Mouse (Mus musculus) hindbrain, embryonic 15.5 days (tissue): ENCODE measurements around the gene Sept4. TPM values are rescaled to one million over a fixed set of nuclear protein-coding genes. Genes with fewer than 3 reads are reported as not detected.

Source experiments
- ATAC-seq: fragments of 200-750 bp; cut with Nextera tagmentation; 2 replicates; pipeline ENCODE4 v1.8.0; 2017; ENCODE audit warnings: low read depth, moderate number of reproducible peaks, moderate TSS enrichment; ENCODE audit not compliant: low FRiP score
- H3K27ac ChIP-seq: fragments of 300-500 bp; sonication (generic); replicated peaks from 2 replicates; pipeline ENCODE4 v1.5.1; 2015; ENCODE audit warnings: mild to moderate bottlenecking, inconsistent platforms
- H3K27me3 ChIP-seq: fragments of 300-500 bp; sonication (generic); 2 replicates; pipeline ENCODE4 v1.6.1; 2015; ENCODE audit warnings: control low read depth, inconsistent platforms
- H3K36me3 ChIP-seq: fragments of 300-500 bp; sonication (generic); 2 replicates; pipeline ENCODE4 v1.6.1; 2015; ENCODE audit warnings: control low read depth, inconsistent platforms
- H3K4me1 ChIP-seq: fragments of 300-500 bp; sonication (generic); replicated peaks from 2 replicates; pipeline ENCODE4 v1.6.1; 2015; ENCODE audit warnings: control low read depth, inconsistent platforms
- H3K4me2 ChIP-seq: fragments of 300-500 bp; sonication (generic); 2 replicates; pipeline ENCODE4 v1.6.1; 2015; ENCODE audit warnings: moderate library complexity, mild to moderate bottlenecking, inconsistent platforms
- H3K4me3 ChIP-seq: fragments of 300-500 bp; sonication (generic); 2 replicates; pipeline ENCODE4 v1.5.1; 2015; ENCODE audit warnings: mild to moderate bottlenecking, inconsistent platforms
- H3K9ac ChIP-seq: fragments of 300-500 bp; sonication (generic); 2 replicates; pipeline ENCODE4 v1.6.1; 2015; ENCODE audit warnings: inconsistent platforms
- H3K9me3 ChIP-seq: fragments of 300-500 bp; sonication (generic); 2 replicates; pipeline ENCODE4 v1.6.1; 2016; ENCODE audit warnings: control low read depth, inconsistent platforms
- WGBS: fragments of 180-500 bp; shearing (Covaris S2); methylation state at CpG from one replicate; pipeline ENCODE4 v1.1.7; 2015; 5-methylcytosine and 5-hydroxymethylcytosine counted together
- polyA plus RNA-seq: library from polyadenylated mRNA; unstranded; fragments of >200 nt; fragmentation: Nextera tagmentation; extraction: Ambion mirVana; gene quantifications from 2 replicates; pipeline ENCODE4 v1.2.1, GENCODE M21; 2015

Sept4 gene
- polyA plus RNA-seq: 30.9 and 32.2 TPM in 2 replicates

- Histone ChIP-seq H3K36me3 (no peaks in the 10 kb centered on the region), H3K27ac (no peak within 1 kb of the TSS), H3K9me3 (no peaks in the 10 kb centered on the region), H3K9ac (no peak within 1 kb of the TSS), H3K4me1 (no peaks in the 10 kb centered on the region), H3K4me3 (no peak within 1 kb of the TSS), H3K27me3 (no peaks in the 10 kb centered on the region), H3K4me2 (no peak within 1 kb of the TSS)
- no peak for ATAC-seq
- WGBS: 84% methylated on average over 7 of the region's 7 CpGs
Measured at GRCm38 (mm10) chr11:87568255-87568953, at the start of gene Sept4. TSS of gene Sept4 (plus strand) at chr11:87568903.

GRCm38 (mm10) chr11:87519260-87519659, 49.4 kb upstream of the Sept4 start:
- Histone ChIP-seq H3K9me3 (no peaks in the 10 kb centered on the region), H3K27me3 (no peaks in the 10 kb centered on the region), H3K4me1 (no peaks in the 10 kb centered on the region), H3K9ac (no peak overlapping the region), H3K36me3 (no peaks in the 10 kb centered on the region), H3K4me2 (no peak overlapping the region), H3K4me3 (no peak overlapping the region), H3K27ac (no peak overlapping the region)
- 14% methylated on average over 2 of the region's 2 CpGs for WGBS
- no peak for ATAC-seq

GRCm38 (mm10) chr11:87523466-87523865, 45.2 kb upstream of the Sept4 start:
- Histone ChIP-seq H3K27me3 (no peaks in the 10 kb centered on the region), H3K4me3 (no peak overlapping the region), H3K4me2 (no peak overlapping the region), H3K9me3 (no peaks in the 10 kb centered on the region), H3K36me3 (no peaks in the 10 kb centered on the region), H3K4me1 (no peaks in the 10 kb centered on the region), H3K9ac (no peak overlapping the region), H3K27ac (no peak overlapping the region)
- ATAC-seq: no peak
- 66% methylated on average over 5 of the region's 5 CpGs for WGBS

GRCm38 (mm10) chr11:87523967-87524366, 44.7 kb upstream of the Sept4 start:
- Histone ChIP-seq H3K27ac (no peak overlapping the region), H3K4me3 (no peak overlapping the region), H3K4me1 (no peaks in the 10 kb centered on the region), H3K27me3 (no peaks in the 10 kb centered on the region), H3K36me3 (no peaks in the 10 kb centered on the region), H3K4me2 (no peak overlapping the region), H3K9me3 (no peaks in the 10 kb centered on the region), H3K9ac (no peak overlapping the region)
- ATAC-seq: no peak

GRCm38 (mm10) chr11:87524780-87525179, 43.9 kb upstream of the Sept4 start:
- no peak overlapping the region for H3K27ac ChIP-seq
- no peaks in the 10 kb centered on the region for H3K4me1 ChIP-seq
- H3K9me3 ChIP-seq: no peaks in the 10 kb centered on the region
- no peak overlapping the region for H3K9ac ChIP-seq
- ATAC-seq: no peak
- no peaks in the 10 kb centered on the region for H3K36me3 ChIP-seq
- H3K4me3 ChIP-seq: no peak overlapping the region
- H3K4me2 ChIP-seq: no peak overlapping the region
- no peaks in the 10 kb centered on the region for H3K27me3 ChIP-seq

GRCm38 (mm10) chr11:87527364-87527763, 41.3 kb upstream of the Sept4 start:
- H3K4me3 ChIP-seq: no peak overlapping the region
- H3K9me3 ChIP-seq: no peaks in the 10 kb centered on the region
- no peaks in the 10 kb centered on the region for H3K27me3 ChIP-seq
- WGBS: 87% methylated on average over 3 of the region's 3 CpGs
- no peak overlapping the region for H3K9ac ChIP-seq
- H3K36me3 ChIP-seq: no peaks in the 10 kb centered on the region
- H3K4me2 ChIP-seq: no peak overlapping the region
- no peaks in the 10 kb centered on the region for H3K4me1 ChIP-seq
- ATAC-seq: no peak
- H3K27ac ChIP-seq: no peak overlapping the region

- Histone ChIP-seq H3K4me3 (no peak overlapping the region), H3K27me3 (no peaks in the 10 kb centered on the region), H3K9ac (no peak overlapping the region), H3K36me3 (no peaks in the 10 kb centered on the region), H3K4me2 (no peak overlapping the region), H3K4me1 (no peaks in the 10 kb centered on the region), H3K27ac (no peak overlapping the region), H3K9me3 (no peaks in the 10 kb centered on the region)
- ATAC-seq: no peak
- WGBS: 58% methylated on average over 4 of the region's 4 CpGs
Measured at GRCm38 (mm10) chr11:87527990-87528389, 40.7 kb upstream of the Sept4 start.

- ATAC-seq: no peak
- Histone ChIP-seq H3K4me2 (no peak overlapping the region), H3K27ac (no peak overlapping the region), H3K9me3 (no peaks in the 10 kb centered on the region), H3K4me3 (no peak overlapping the region), H3K27me3 (no peaks in the 10 kb centered on the region), H3K36me3 (no peaks in the 10 kb centered on the region), H3K4me1 (no peaks in the 10 kb centered on the region), H3K9ac (no peak overlapping the region)
- 56% methylated on average over 6 of the region's 6 CpGs for WGBS
Measured at GRCm38 (mm10) chr11:87531695-87532094, 37.0 kb upstream of the Sept4 start.

GRCm38 (mm10) chr11:87542285-87542684, 26.4 kb upstream of the Sept4 start:
- no peak for ATAC-seq
- no peak overlapping the region for H3K4me2 ChIP-seq
- H3K27ac ChIP-seq: no peak overlapping the region
- H3K36me3 ChIP-seq: no peaks in the 10 kb centered on the region
- no peaks in the 10 kb centered on the region for H3K9me3 ChIP-seq
- H3K4me1 ChIP-seq: no peaks in the 10 kb centered on the region
- WGBS: 41% methylated on average over 8 of the region's 8 CpGs
- no peak overlapping the region for H3K9ac ChIP-seq
- no peak overlapping the region for H3K4me3 ChIP-seq
- no peaks in the 10 kb centered on the region for H3K27me3 ChIP-seq

- H3K4me1 ChIP-seq: no peaks in the 10 kb centered on the region
- ATAC-seq: no peak
- no peaks in the 10 kb centered on the region for H3K36me3 ChIP-seq
- no peak overlapping the region for H3K4me2 ChIP-seq
- WGBS: 40% methylated on average over 3 of the region's 3 CpGs
- H3K27me3 ChIP-seq: no peaks in the 10 kb centered on the region
- H3K4me3 ChIP-seq: no peak overlapping the region
- H3K9me3 ChIP-seq: no peaks in the 10 kb centered on the region
- H3K27ac ChIP-seq: no peak overlapping the region
- no peak overlapping the region for H3K9ac ChIP-seq
Measured at GRCm38 (mm10) chr11:87542906-87543305, 25.8 kb upstream of the Sept4 start.

- Histone ChIP-seq H3K9ac (no peak overlapping the region), H3K4me3 (no peak overlapping the region), H3K4me1 (no peaks in the 10 kb centered on the region), H3K27ac (no peak overlapping the region), H3K27me3 (no peaks in the 10 kb centered on the region), H3K4me2 (no peak overlapping the region), H3K9me3 (no peaks in the 10 kb centered on the region), H3K36me3 (no peaks in the 10 kb centered on the region)
- no peak for ATAC-seq
- 75% methylated on average over 4 of the region's 4 CpGs for WGBS
Measured at GRCm38 (mm10) chr11:87553342-87553741, 15.4 kb upstream of the Sept4 start.

GRCm38 (mm10) chr11:87554386-87554785, 14.3 kb upstream of the Sept4 start:
- no peaks in the 10 kb centered on the region for H3K27me3 ChIP-seq
- H3K27ac ChIP-seq: no peak overlapping the region

GRCm38 (mm10) chr11:87555106-87555703, 13.5 kb upstream of the Sept4 start:
- no peaks in the 10 kb centered on the region for H3K36me3 ChIP-seq
- no peak overlapping the region for H3K4me2 ChIP-seq
- no peak overlapping the region for H3K4me3 ChIP-seq
- no peak overlapping the region for H3K9ac ChIP-seq
- H3K27ac ChIP-seq: no peak overlapping the region
- H3K4me1 ChIP-seq: no peaks in the 10 kb centered on the region
- WGBS: 64% methylated on average over 2 of the region's 2 CpGs
- no peaks in the 10 kb centered on the region for H3K27me3 ChIP-seq
- ATAC-seq: no peak
- no peaks in the 10 kb centered on the region for H3K9me3 ChIP-seq

More at GRCm38 (mm10) chr11:87554386-87554785, 14.3 kb upstream of the Sept4 start:
- Histone ChIP-seq H3K9me3 (no peaks in the 10 kb centered on the region), H3K9ac (no peak overlapping the region), H3K4me2 (no peak overlapping the region), H3K36me3 (no peaks in the 10 kb centered on the region), H3K4me3 (no peak overlapping the region), H3K4me1 (no peaks in the 10 kb centered on the region)
- no peak for ATAC-seq
- WGBS: 40% methylated on average over 5 of the region's 5 CpGs
